Mouse (Mus musculus) erythroblast, embryonic 14.5 days (primary cell): Measurements from ENCODE around the gene Bud13.

Experiments
- GATA1 ChIP-seq: IDR thresholded peaks from 2 replicates; pipeline ENCODE4 v1.6.1; 2012; ENCODE audit warnings: low read length, inconsistent platforms, mixed read lengths
- TAL1 ChIP-seq: IDR thresholded peaks from 3 replicates; pipeline ENCODE4 v1.6.1; 2012; ENCODE audit warnings: low read length, inconsistent platforms, mixed read lengths

DNA sequence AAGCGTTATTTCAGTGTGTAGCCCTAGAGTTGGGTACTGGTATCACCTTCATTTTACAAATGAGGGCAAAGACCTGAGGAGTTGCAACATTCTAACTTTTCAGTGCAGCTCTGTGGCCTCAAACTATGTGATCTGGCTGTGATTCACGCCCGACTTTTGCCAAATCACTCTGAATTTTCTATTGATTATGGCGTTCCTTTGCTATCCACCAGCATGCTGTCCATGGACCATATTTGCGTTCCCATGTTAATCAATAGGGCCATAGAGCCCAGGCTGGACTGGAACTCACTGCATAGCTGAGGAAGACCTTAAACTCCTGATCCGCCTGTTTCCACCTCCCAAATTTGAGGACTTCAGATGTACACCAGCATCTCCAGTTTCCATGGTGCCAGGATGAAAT is 23.7 kb upstream of the Bud13 start:
- TF ChIP-seq GATA1 (no peak), TAL1 (no peak)
